Mouse (Mus musculus): ENCODE data around the gene Rabggta.

The Rabggta gene

GRCm38 (mm10) chr14:55681160-55682117 lies 40.6 kb downstream of the Rabggta start, which contains the start of gene Tinf2:
TSS of gene Tinf2 (minus strand) at chr14:55681820.
- peak; percentile 96 for DNase-seq

GRCm38 (mm10) chr14:55677615-55678014 lies 44.4 kb downstream of the Rabggta start:
- no peak for DNase-seq

- DNase-seq, result no peak
Measured at GRCm38 (mm10) chr14:55672741-55673060, 49.4 kb downstream of the Rabggta start.

- DNase-seq, result peak; percentile 95
Measured at GRCm38 (mm10) chr14:55671833-55672740, 50.0 kb downstream of the Rabggta start, which contains the start of the genes Gmpr2 and Nedd8. TSS of gene Gmpr2 (plus strand) at chr14:55671941. TSS of gene Nedd8 (minus strand) at chr14:55672124.

- no peak for DNase-seq
Measured at GRCm38 (mm10) chr14:55671486-55671832, 50.6 kb downstream of the Rabggta start.
